Mouse (Mus musculus) Muller cell, postnatal 12 days (primary cell): ENCODE results near the gene Nol9.
A peak's percentile ranks its signal among the peaks of the same experiment; 100 is the strongest.

ENCODE experiments used
- DNase-seq: peaks from one replicate; pipeline ENCODE4 v3.0.0-alpha.2; 2015; ENCODE audit errors: inconsistent ontology term

Gene Nol9

GRCm38 (mm10) chr4:152062390-152063110 lies 23.4 kb downstream of the Nol9 start:
- peak; percentile 60 for DNase-seq

GRCm38 (mm10) chr4:152067280-152067679 lies 28.2 kb downstream of the Nol9 start:
- no peak for DNase-seq

- DNase-seq, result peak; percentile 95
Measured at GRCm38 (mm10) chr4:152068166-152068724, 29.1 kb downstream of the Nol9 start.

DNA sequence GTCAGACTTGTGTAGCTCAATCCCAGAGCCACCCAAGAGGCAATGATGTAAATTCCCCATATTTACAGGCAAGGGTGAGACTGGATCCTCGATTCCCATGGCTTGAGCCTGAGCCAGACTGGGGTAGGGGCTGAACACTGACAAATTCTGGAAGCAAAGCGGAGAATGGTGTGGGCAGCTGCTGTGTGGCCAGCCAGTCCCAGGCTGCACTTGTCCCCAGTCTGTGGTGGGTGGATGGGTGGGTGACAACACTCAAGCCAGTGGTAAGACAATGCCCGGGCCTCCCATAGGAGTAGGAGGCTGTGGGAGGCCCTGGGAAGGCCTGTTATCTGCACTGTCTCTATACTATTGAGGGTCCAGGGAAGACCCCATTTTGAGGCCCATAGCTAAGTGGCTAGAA lies 30.1 kb downstream of the Nol9 start:
- no peak for DNase-seq

- peak; percentile 78 for DNase-seq
Measured at GRCm38 (mm10) chr4:152070494-152071396, 31.6 kb downstream of the Nol9 start.

DNA sequence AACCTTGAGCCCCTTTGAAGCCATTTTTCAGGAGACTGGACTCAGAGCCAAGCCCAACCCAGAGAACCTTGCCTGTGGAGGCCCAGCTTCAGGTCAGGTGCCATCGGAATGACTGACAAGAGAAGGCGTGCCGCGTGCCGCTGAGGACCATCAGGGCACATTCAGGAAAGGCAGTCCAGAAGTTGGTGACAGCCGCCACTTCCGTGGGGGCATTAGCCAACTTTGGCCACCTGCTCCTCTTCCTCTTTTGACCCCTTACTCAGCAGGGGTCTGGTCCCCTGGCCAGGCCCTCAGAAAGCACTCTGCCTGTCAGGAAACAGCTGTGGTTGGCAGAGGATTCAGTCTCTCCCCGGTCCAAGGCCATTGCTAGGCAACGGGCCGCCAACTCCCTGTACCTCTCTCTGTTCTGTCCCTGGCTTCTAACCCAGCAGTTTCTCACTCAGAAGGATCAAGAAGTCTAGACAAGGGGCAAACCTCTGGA lies 33.0 kb downstream of the Nol9 start, which contains the start of gene Plekhg5:
Gene Plekhg5, plus strand, starts transcription at position 378 of the 481 bp plus-strand sequence.
- peak; percentile 48 for DNase-seq

GRCm38 (mm10) chr4:152072655-152073054 lies 33.5 kb downstream of the Nol9 start:
- no peak for DNase-seq

DNA sequence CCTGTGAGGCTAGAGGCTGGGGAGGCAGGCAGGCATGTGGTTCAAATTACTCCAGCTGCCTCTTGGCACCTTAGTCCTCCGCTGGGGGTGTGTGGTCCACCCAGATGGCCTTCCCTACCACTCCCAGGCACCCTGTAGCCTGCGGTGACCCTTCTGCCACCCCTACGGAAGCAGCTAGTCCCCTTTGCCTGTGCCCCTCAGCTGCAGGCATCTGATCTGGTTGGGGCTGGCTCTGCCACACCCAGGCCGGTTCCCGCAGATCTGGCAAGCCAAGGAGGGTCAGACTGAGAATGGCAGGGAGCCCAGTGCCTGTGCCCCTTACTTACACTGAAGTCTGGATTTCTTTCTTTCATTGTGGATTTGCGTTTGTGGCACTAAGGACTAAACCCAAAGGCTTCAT lies 34.6 kb downstream of the Nol9 start:
- DNase-seq, result no peak

DNA sequence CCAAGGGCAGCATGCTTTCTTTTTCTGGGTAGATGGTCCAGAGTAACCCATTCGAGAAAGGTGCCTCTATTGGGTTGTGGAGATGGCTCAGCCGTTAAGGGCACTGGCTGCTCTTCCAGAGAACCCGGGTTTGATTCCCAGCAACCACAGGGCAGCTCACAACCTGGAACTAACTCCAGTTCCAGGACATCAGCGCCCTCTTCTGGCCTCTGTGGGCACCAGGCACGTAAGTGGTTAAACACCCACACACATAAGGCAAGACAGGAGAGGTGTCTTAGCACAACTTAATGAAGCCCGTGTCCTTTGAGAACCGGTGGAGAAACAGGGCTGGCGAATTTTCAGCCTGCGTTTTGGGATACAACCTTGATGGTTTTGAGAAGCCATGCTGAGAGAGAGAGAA lies 35.4 kb downstream of the Nol9 start:
- DNase-seq, result no peak

- no peak for DNase-seq
Measured at GRCm38 (mm10) chr4:152077191-152077590, 38.1 kb downstream of the Nol9 start.

- peak; percentile 43 for DNase-seq
Measured at GRCm38 (mm10) chr4:152078105-152078530, 39.0 kb downstream of the Nol9 start.

DNA sequence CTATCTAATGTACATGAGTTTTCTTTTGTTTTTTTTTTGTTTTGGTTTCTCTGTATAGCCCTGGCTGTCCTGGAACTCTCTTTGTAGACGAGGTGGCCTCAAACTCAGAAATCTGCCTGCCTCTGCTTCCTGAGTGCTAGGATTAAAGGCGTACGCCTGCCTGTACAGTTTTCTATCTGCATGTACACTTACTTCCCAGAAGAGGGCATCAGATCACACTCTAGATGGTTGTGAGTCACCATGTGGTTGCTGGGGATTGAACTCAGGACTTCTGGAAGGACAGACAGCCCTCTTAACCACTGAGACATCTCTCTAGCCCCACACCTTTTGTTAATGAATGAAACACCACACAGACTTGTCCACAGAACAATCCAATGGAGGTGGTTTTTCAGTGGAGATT lies 40.1 kb downstream of the Nol9 start:
- DNase-seq, result no peak

DNA sequence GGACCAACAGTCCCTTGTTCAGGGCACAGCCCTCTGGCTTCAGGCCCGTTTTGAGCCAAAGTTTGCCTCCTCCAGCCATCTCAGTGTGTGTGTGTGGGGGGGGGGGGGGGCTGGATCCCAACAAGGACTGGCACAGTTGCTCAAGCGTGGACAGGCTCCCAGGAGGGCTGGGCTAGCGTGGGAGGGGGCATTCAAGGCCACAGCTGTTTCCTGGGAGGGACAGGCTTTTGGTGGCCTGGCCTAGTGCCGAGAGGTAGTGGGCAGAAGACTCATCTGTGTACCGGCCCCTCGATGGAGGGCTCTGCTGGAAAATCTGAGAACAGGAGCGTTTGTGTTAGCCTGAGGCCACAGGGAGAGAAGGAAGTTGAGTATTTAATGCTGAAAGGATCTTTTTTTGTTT lies 40.8 kb downstream of the Nol9 start:
- peak; percentile 84 for DNase-seq

GRCm38 (mm10) chr4:152083611-152084220 lies 44.6 kb downstream of the Nol9 start:
- peak; percentile 87 for DNase-seq

GRCm38 (mm10) chr4:152084616-152085015 lies 45.5 kb downstream of the Nol9 start:
- no peak for DNase-seq

GRCm38 (mm10) chr4:152086505-152087210 lies 47.5 kb downstream of the Nol9 start:
- DNase-seq, result peak; percentile 60

- no peak for DNase-seq
Measured at GRCm38 (mm10) chr4:152087211-152088081, 48.3 kb downstream of the Nol9 start.

DNA sequence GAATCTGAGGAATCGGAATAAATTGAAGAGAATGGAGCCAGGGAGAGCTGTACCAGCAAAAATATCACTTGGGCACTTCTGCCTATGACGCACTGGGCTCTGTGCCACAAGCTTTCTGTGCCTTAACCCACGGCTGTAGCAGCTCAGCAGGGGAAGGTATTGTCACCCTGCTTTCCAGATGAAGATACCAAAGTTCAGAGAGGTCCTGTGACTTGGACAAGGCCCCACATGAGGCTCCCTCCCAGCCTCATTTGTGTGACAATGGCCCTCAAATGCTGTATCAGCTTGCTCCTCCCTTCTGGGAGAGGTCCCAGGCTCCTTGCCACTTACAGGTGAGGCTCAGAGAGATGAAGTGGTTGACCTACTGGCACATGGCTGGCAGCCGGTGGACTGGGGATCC lies 49.0 kb downstream of the Nol9 start:
- peak; percentile 41 for DNase-seq

DNA sequence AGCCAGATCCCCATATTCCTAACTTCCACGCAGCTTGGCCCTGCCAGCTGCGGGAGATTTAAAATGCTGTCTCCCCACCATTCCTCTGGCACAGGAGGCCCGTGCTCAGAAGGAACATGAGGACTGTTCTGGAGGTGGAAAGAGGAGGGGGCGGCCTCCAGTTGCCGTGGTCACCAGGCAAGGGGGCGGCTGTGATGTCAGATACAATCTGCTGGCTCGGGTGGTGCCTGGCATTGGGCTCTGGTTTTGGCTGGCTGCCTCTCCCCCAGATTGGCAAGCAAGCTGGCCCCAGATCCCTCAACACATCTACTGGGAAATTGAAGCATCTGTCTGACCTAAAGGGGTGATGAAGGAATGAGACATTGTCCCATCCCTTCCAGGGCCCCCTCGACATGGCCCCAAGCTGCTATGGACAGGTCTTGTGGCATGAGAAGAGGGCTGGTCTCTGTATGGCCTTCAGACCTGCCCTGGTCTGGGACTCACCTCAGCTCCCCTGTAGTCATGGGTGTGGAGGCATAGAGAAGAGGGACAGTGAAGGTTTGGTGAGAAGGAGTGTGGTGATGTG lies 49.5 kb downstream of the Nol9 start:
- DNase-seq, result peak; percentile 45

DNA sequence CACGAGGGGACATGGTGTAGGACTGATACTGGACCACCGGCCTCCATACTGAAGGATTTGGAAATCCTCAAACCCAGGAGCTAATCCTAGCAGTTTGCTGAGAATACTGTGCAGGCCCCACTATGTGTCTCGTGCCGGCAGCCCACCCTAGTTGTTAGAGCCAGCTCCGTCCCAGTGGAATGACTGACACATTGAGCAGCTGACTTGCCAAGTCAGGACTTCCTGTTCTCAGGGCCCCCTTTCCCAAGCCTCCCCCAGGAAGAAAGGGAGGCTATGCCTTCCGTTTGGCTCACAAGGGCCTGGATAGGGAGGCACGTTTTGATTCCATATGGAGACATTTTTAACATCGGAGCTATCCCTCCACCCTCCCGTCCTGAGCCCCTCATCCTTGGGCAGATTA lies 51.1 kb downstream of the Nol9 start:
- DNase-seq, result no peak
